Mouse (Mus musculus): Measurements from ENCODE around the gene Kcnj10. TPM values are rescaled to one million over a fixed set of nuclear protein-coding genes. Genes with fewer than 3 reads are reported as not detected.
A peak's percentile ranks its signal among the peaks of the same experiment; 100 is the strongest.

Gene Kcnj10
- polyA plus RNA-seq, 1 experiment from 2014 or later: 3.3 TPM

GRCm38 (mm10) chr1:172376198-172376667, 35.2 kb downstream of the Kcnj10 start, which contains the start of gene Pigm:
Pigm (plus strand) TSS chr1:172376546.
- DNase-seq (ENCODE audit: low spot score) (peak; percentile 100), ATAC-seq (replicated peaks; ENCODE audit: low FRiP score, low read depth) (peak; percentile 97)
- peaks cover 2% of the 10 kb centered on the region; the same call in 1 of the 2 replicates for H3K36me3 ChIP-seq (ENCODE audit: insufficient read depth, low read length)
- H3K27me3 ChIP-seq (ENCODE audit: insufficient read depth, low read length): no peaks in the 10 kb centered on the region
- under 1% methylated on average over 34 of the region's 39 CpGs for WGBS
- no peaks in the 10 kb centered on the region for H3K9me3 ChIP-seq (replicated peaks; ENCODE audit: low read length)
- peak within 1 kb of the TSS; percentile 90 for H3K27ac ChIP-seq
- H3K4me2 ChIP-seq (ENCODE audit: low read length): peak within 1 kb of the TSS; percentile 93
- TF ChIP-seq CTCF (IDR thresholded peaks at IDR 0.05; ENCODE audit: low read depth): no peak
- H3K9ac ChIP-seq (ENCODE audit: low read depth, low read length): peak within 1 kb of the TSS; percentile 70
- peaks cover 14% of the 10 kb centered on the region for H3K4me1 ChIP-seq (replicated peaks; ENCODE audit: insufficient read depth, low read length)
- H3K4me3 ChIP-seq (replicated peaks; ENCODE audit: low read depth, low read length): peak within 1 kb of the TSS; percentile 73

DNA sequence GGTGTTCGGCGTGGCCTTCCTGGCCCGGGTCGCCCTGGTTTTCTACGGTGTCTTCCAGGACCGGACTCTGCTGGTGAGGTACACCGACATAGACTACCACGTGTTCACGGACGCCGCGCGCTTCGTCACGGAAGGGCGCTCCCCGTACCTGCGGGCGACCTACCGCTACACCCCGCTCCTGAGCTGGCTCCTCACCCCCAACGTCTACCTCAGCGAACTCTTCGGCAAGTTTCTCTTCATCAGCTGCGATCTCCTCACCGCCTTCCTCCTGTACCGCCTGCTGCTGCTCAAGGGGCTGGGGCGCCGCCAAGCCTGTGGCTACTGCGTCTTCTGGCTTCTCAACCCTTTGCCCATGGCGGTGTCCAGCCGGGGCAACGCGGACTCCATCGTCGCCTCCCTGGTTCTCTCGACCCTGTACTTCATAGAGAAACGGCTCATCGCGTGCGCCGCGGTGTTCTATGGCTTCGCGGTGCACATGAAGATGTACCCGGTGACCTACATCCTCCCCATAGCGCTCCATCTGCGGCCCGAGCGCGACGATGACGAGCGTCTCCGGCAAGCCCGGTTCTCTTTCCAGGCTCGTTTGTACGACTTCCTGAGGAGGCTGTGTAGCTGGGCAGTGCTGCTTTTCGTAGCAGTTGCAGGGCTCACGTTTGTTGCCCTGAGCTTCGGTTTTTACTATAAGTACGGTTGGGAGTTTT, 35.9 kb downstream of the Kcnj10 start:
- peaks cover 14% of the 10 kb centered on the region for H3K4me1 ChIP-seq (replicated peaks; ENCODE audit: insufficient read depth, low read length)
- H3K9me3 ChIP-seq (replicated peaks; ENCODE audit: low read length): no peaks in the 10 kb centered on the region
- H3K27ac ChIP-seq: peak overlapping the region; percentile 75
- peak overlapping the region; percentile 73 for H3K4me3 ChIP-seq (replicated peaks; ENCODE audit: low read depth, low read length)
- no peaks in the 10 kb centered on the region for H3K27me3 ChIP-seq (ENCODE audit: insufficient read depth, low read length)
- no peak for TF ChIP-seq CTCF (IDR thresholded peaks at IDR 0.05; ENCODE audit: low read depth)
- WGBS: 1% methylated on average over 58 of the region's 62 CpGs
- peak overlapping the region; percentile 93 for H3K4me2 ChIP-seq (ENCODE audit: low read length)
- H3K36me3 ChIP-seq (ENCODE audit: insufficient read depth, low read length): peaks cover 5% of the 10 kb centered on the region; the same call in 1 of the 2 replicates
- ATAC-seq (replicated peaks; ENCODE audit: low FRiP score, low read depth) (peak; percentile 71), DNase-seq (ENCODE audit: low spot score) (peak; percentile 29)
- peak overlapping the region; percentile 70 for H3K9ac ChIP-seq (ENCODE audit: low read depth, low read length)

- Histone ChIP-seq H3K4me1 (replicated peaks; ENCODE audit: insufficient read depth, low read length) (peaks cover 14% of the 10 kb centered on the region), H3K27ac (no peak overlapping the region), H3K9ac (ENCODE audit: low read depth, low read length) (no peak overlapping the region), H3K9me3 (replicated peaks; ENCODE audit: low read length) (no peaks in the 10 kb centered on the region), H3K27me3 (ENCODE audit: insufficient read depth, low read length) (no peaks in the 10 kb centered on the region), H3K36me3 (ENCODE audit: insufficient read depth, low read length) (peaks cover 5% of the 10 kb centered on the region; the same call in 1 of the 2 replicates), H3K4me3 (replicated peaks; ENCODE audit: low read depth, low read length) (no peak overlapping the region), H3K4me2 (ENCODE audit: low read length) (no peak overlapping the region)
- DNase-seq (ENCODE audit: low spot score): peak; percentile 33
- ATAC-seq (replicated peaks; ENCODE audit: low FRiP score, low read depth): no peak
- TF ChIP-seq CTCF (IDR thresholded peaks at IDR 0.05; ENCODE audit: low read depth): no peak
- WGBS: 65% methylated on average over 10 of the region's 10 CpGs
Measured at GRCm38 (mm10) chr1:172380066-172380465, 39.1 kb downstream of the Kcnj10 start.

DNA sequence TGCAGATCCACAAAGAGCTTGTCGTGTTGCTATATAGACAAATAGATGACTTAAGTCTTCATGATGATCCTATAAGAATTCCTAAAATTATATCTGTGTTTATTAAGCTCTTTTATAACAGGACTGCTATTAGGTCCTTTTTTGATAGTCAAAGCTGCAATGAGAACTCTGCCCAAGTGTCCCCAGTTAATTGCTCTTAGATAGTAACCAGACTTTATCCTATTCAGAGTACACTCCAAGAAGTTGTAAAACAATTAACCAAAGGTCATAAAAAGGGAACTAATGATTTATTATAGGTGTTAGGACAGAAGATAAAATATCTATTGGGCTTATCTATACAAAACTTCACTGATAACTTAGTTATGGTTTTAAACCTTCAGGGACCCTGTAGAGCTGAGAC, 41.1 kb downstream of the Kcnj10 start:
- H3K4me2 ChIP-seq (ENCODE audit: low read length): no peak overlapping the region
- 95% methylated on average over 1 of the region's 1 CpGs for WGBS
- peaks cover 14% of the 10 kb centered on the region for H3K4me1 ChIP-seq (replicated peaks; ENCODE audit: insufficient read depth, low read length)
- no peaks in the 10 kb centered on the region for H3K27me3 ChIP-seq (ENCODE audit: insufficient read depth, low read length)
- TF ChIP-seq CTCF (IDR thresholded peaks at IDR 0.05; ENCODE audit: low read depth): no peak
- H3K9ac ChIP-seq (ENCODE audit: low read depth, low read length): no peak overlapping the region
- no peak overlapping the region for H3K27ac ChIP-seq
- H3K9me3 ChIP-seq (replicated peaks; ENCODE audit: low read length): no peaks in the 10 kb centered on the region
- H3K4me3 ChIP-seq (replicated peaks; ENCODE audit: low read depth, low read length): no peak overlapping the region
- ATAC-seq (replicated peaks; ENCODE audit: low FRiP score, low read depth): no peak
- DNase-seq (ENCODE audit: low spot score): no peak
- peaks cover 5% of the 10 kb centered on the region; the same call in 1 of the 2 replicates for H3K36me3 ChIP-seq (ENCODE audit: insufficient read depth, low read length)

- no peak overlapping the region for H3K4me2 ChIP-seq (ENCODE audit: low read length)
- H3K36me3 ChIP-seq (ENCODE audit: insufficient read depth, low read length): no peaks in the 10 kb centered on the region
- H3K4me1 ChIP-seq (replicated peaks; ENCODE audit: insufficient read depth, low read length): peaks cover 3% of the 10 kb centered on the region; the same call in 1 of the 2 replicates
- no peaks in the 10 kb centered on the region; the same call in 1 of the 2 replicates for H3K27me3 ChIP-seq (ENCODE audit: insufficient read depth, low read length)
- 89% methylated on average over 5 of the region's 5 CpGs for WGBS
- no peak for TF ChIP-seq CTCF (IDR thresholded peaks at IDR 0.05; ENCODE audit: low read depth)
- no peak overlapping the region for H3K27ac ChIP-seq
- no peaks in the 10 kb centered on the region for H3K9me3 ChIP-seq (replicated peaks; ENCODE audit: low read length)
- no peak for DNase-seq (ENCODE audit: low spot score)
- H3K9ac ChIP-seq (ENCODE audit: low read depth, low read length): no peak overlapping the region
- no peak for ATAC-seq (replicated peaks; ENCODE audit: low FRiP score, low read depth)
- H3K4me3 ChIP-seq (replicated peaks; ENCODE audit: low read depth, low read length): no peak overlapping the region
Measured at GRCm38 (mm10) chr1:172387246-172387645, 46.2 kb downstream of the Kcnj10 start.

- Histone ChIP-seq H3K36me3 (ENCODE audit: insufficient read depth, low read length) (no peaks in the 10 kb centered on the region), H3K27me3 (ENCODE audit: insufficient read depth, low read length) (no peaks in the 10 kb centered on the region; the same call in 1 of the 2 replicates), H3K27ac (no peak overlapping the region), H3K4me3 (replicated peaks; ENCODE audit: low read depth, low read length) (no peak overlapping the region), H3K4me2 (ENCODE audit: low read length) (no peak overlapping the region), H3K9me3 (replicated peaks; ENCODE audit: low read length) (no peaks in the 10 kb centered on the region), H3K9ac (ENCODE audit: low read depth, low read length) (no peak overlapping the region), H3K4me1 (replicated peaks; ENCODE audit: insufficient read depth, low read length) (peaks cover 5% of the 10 kb centered on the region; the same call in 1 of the 2 replicates)
- WGBS: 69% methylated on average over 1 of the region's 1 CpGs
- DNase-seq (ENCODE audit: low spot score) (no peak), ATAC-seq (replicated peaks; ENCODE audit: low FRiP score, low read depth) (no peak)
- no peak for TF ChIP-seq CTCF (IDR thresholded peaks at IDR 0.05; ENCODE audit: low read depth)
Measured at GRCm38 (mm10) chr1:172390769-172391168, 49.8 kb downstream of the Kcnj10 start.
